Mouse (Mus musculus): ENCODE measurements around the gene Pla1a.

DNA sequence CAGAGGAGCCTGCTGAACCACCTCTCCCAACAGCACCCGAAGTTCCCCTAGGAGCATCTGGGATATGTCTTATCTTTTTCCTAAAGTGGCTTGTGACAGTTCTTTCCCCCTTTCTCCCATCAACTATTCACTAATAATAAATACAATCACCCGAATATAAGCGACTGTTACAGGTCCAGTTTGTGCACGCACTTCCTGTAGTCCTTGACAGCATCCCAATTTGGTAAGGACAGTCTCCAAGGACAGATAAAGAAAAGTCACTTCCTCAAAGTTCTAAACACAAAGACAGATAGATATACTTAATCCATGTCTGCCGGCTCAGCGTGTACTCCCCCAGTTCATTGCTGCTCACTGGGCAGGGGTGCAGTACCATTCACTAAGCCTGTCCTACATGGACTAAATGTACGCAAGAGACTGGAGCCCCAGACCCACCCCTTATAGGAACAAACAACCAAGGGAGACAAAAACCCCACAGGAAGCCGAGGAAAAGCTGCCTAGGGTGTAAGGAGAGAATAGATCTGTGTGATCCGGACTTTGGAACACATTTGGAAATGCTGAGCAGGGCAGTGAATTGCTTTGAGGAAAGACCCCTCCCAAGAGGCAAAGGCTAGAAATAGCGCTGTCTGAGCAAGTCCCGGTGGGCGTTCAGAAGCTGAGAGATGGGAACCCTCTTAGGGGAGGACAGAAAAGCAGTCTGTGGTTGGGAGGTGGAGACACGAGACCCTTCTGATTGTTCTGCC lies 1.3 kb downstream of the Pla1a start:
- TF ChIP-seq POLR2A (IDR thresholded peaks at IDR 0.05; ENCODE audit: control insufficient read depth, low read depth, low read length) (no peak), CTCF (IDR thresholded peaks at IDR 0.05; ENCODE audit: control insufficient read depth, insufficient read depth, insufficient replicate concordance, low read depth, low read length) (no peak)
